Mouse (Mus musculus): ENCODE data around the gene Pop4.
A peak's percentile ranks its signal among the peaks of the same experiment; 100 is the strongest.
"Not testable (repeated sequence)": the region's sequence is repeated elsewhere in the genome, so short reads cannot be mapped to it uniquely, and the experiment has no call there.

Gene Pop4

DNA sequence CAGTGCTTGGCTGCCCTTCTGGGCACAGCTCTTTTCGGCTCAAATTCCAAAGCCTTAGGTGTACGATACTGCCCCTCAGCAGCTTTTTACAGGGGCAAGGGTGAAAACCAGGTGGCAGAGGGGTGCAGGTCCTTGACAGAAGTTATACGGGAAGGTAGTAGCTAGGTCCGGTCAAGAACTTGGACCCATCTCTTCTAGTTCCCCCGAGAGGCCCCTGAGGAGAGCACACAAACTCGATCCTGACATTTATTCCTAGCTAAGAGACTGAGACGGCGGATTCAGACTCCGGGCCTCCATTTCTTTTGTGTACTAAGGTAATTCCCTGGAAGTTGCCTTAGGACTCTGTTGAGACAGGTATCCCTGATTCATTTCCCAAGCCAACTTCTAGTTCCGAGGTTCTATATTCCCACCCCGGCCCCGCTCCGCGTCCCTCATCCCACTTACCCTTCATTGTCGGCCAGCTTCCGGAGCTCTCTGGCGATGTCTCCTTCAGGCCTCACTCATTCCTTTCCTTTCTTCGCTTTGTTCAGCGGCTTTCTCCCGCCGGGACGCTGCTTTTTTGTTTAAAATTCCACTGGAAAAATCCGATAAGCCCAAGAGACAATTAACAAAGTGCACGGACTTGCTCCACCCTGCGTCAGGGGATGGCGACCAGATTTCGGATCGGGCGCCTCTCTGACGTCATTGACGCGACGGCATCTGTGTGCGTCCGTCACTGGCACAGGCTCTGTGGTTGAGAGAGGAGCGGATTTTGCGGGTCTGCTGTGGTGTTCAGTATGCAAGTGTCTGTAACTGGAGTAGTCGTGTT lies at the start of gene Pop4:
Pop4 (minus strand) TSS at position 721 of the 808 bp plus-strand sequence.
- peak; percentile 89 to 91 for DNase-seq (ENCODE audit: low spot score in 2 of 2)

DNA sequence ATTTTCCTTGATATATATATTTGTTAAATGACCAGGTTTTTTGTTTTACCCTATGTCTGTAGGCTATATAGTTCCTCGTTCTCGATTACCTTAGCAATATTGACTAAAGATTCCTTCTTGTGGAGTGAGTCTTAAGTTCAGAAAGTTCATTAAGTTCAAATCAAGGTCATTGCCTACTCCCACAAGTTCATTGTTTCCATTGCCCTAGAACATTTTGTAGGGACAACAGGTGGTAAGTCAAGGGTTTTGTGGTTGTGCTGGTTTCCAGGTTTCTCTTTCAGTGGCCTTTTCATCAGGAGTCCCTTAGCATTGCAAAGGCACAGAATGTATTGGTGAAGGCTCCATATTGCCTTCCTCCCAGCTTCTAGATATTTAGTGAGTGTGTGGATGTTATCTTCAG lies 49.4 kb upstream of the Pop4 start:
- DNase-seq (ENCODE audit: low spot score in 2 of 2), result no peak

DNA sequence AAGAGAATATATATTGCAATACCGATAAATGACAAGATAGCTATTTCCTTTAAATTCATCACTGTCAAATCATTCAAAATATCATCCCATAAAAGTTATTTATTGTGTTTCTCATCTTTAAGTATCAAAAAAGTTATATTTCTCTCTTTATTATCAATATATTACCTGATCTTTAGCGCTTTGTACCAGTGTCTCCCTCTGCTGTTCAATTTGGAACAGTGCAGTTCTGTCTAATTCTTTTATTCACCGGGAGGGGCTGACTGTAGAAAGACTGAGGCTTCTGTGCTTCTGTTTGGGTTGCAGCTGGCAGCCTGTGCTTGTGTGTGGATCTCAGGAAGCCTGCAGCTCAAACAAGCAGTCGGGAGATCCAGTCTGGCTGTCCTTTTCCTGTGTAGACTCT lies 11.0 kb upstream of the Pop4 start:
- not testable (repeated sequence) for DNase-seq (ENCODE audit: low spot score in 2 of 2)

DNA sequence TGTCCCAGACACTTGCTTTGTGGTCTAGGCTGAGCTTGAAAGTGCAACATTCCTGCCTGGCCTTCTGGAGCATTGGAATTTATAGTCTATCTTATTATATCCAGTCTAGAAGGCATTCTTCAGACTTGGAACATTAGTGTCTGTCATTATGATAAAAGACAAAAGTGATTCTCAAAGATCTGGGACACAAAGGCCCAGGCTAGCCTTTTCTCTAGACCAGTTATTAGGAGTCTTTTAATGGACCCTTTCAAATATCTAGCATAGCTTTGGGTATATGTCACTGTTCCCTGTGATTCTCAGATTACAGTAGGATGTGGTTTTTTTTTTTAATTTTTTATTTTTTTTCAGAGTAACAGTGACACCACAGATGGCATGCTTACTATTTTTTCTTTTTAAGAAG lies 1.3 kb upstream of the Pop4 start:
- DNase-seq (ENCODE audit: low spot score in 2 of 2), result no peak

DNA sequence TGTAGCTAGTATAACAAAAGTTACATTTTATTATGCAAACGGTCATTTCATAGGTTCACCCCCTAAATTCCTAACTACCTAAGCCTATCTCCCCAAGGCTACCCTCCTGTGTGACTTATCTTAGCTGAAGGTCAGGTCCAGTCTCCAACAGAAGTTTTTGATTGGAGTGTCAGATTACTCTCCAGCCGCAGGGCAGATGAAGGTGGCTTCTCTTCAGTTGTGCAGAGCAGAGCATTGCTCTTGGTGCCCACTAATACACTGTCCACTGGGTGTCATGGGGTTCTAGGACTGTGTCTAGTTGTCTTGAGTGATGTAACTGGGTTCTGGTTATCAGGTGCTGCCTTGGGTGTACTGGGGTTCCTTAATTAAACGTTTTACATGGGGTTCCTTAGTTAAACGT lies 636 bp upstream of the Pop4 start:
- DNase-seq (ENCODE audit: low spot score in 2 of 2), result no peak

DNA sequence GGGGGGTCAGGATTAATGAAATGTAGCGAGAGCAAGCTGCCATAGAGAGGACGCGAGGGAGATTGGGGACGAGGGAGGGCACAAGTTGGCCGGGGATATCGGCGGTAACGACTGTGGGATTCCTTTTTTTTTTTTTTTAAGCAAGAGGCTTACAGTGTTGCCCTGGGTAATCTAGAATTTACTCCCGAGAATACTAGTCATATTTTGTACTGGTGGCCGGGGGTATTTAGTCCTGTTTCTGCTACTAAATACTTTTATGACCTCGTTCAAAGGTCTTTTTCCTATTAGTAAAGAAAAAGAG lies 238 bp upstream of the Pop4 start:
- DNase-seq (ENCODE audit: low spot score in 2 of 2), result no peak

DNA sequence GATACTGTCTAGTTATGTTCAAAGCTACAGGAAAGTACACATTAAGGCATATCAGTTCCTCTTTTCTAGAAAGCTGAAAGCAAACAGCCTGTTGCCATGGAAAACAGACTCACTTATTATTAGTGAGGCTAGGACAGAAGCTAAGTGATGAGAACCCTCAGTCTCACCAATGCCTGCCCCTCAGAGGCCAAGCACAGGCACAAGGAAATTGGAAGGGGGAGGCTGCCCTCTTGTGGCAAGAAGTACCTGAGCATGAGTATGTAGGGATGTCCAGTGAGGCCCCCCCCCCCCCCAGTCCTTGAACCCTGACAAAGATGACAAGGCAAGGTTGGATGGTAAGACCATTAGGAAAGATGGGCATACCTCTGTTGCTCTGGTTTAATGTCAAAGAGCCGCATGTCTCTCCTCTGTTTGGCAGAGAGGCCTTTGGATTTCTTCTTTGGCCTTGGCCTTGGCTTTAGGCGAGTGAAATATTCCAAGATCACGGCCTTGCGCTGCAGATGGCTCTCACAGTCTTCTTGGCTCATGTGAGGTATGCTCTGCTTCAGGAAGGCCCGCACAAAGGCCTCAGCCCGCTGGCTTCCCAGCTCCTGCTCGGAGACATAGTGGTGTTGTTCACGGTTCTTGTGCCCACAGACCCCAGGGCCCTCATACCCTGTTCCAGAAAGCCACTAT lies 4.1 kb downstream of the Pop4 start:
- DNase-seq (ENCODE audit: low spot score in 2 of 2), result no peak

DNA sequence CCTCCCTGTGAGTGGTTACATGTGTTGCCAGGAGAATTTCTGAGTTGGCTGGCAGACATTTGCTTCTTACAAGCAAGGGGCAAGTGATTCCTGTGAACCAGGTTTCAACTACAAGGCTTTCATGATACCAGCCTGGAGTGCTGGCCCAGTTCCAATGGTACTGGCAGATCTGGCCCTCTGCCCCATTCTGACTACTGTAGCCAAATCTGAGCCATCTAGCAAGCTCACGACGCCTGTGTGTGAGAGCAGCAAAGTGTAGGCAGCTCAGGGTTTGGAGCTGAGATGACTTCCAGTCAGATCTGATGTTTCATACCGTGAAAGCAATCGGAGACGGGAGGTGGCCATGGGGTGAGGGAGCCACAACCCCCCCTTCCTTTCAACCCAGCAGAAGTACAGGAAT lies 8.8 kb downstream of the Pop4 start:
- DNase-seq (ENCODE audit: low spot score in 2 of 2), result no peak

DNA sequence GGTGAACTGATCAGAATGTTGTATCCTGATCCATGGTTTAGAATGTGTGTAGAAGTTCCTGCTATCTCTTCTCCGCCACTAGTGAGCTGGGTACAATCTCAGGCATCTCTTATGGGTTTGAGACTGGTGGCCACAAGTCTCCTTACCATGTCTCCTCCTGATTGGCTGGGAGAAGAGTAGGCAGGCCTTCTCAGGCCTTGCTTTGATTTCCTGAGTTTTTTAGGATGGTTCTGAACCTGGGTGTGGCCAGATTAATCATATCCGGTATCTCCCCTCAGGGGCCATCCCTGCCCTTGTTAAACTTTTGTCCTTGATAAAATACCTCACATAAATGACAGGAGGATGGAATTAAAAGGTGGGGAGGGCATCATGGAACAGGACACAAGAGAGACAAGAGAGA lies 11.6 kb downstream of the Pop4 start:
- no peak for DNase-seq (ENCODE audit: low spot score in 2 of 2)

DNA sequence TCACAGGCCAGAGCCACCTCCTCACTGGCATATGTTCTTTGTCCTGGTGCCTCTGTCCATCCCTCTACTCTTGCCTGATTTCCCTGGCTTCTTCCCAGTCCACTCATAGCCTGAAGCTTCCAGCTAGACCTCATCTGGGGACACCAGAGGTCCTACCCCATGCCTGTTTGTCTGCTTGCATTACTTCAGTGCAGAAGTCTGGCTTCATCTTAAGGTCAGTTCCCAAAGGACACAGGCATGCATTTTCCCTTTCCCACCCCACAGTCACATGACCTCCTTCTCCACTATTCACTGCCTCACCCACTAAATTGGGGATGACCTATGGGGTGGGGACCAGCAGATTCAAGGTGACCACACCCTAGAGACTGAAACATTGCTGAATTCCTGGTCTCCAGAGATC lies 17.8 kb downstream of the Pop4 start:
- no peak for DNase-seq (ENCODE audit: low spot score in 2 of 2)

DNA sequence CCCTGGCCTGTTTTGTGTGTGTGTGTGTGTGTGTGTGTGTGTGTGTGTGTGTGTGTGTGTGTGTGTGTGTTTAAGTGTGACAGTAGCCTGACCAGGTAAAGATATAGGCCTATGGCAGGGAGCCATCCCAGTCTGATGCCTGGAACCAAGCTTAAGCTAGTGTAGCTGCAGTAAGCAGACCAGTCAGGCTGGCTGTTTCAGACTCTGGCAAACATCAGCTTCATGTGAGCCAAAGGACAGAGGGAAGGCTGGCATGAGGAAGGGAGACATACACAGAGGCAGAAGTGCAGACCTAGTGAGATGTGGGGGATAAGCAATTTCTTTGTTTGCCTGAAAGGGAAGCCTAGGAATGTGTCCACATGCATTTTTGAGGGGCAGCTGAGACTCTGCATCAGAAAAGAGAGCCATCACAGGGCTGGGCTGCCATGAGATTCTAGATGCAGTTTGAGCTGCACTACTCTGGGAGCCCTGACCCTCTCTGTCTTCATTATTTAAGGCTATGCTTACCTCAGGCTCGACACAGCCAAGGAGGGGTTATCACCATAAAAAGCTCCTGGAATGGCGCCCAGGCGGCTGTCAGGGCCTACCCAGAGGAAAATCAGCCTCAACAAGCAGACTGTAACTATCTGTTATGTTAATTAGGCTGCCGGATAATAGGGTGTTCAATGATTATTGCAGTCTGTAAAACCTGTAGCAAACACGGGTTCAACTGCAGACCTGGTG lies 19.6 kb downstream of the Pop4 start:
- peak in 1 of 2 experiments; percentile 12 for DNase-seq (ENCODE audit: low spot score in 2 of 2)

DNA sequence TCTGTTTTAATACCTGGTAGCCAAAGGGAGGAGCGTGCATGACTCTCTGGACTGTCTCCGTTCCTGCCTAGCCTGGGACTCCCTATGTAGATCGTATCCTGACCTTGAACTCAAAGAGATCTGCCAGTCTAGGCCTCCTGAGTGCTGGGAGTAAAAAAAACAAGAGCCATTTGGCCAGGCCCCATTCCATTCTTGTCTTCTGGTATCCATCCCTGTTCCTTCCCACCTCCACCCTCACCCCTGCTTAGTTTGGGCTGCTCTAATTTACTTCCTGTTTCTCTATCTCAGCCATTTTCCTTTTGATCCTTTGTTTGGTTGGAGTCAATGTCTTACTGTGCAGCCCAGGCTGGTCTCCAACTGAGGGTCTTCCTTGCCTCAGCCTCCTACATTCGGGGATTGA lies 28.8 kb downstream of the Pop4 start:
- DNase-seq (ENCODE audit: low spot score in 2 of 2), result no peak

DNA sequence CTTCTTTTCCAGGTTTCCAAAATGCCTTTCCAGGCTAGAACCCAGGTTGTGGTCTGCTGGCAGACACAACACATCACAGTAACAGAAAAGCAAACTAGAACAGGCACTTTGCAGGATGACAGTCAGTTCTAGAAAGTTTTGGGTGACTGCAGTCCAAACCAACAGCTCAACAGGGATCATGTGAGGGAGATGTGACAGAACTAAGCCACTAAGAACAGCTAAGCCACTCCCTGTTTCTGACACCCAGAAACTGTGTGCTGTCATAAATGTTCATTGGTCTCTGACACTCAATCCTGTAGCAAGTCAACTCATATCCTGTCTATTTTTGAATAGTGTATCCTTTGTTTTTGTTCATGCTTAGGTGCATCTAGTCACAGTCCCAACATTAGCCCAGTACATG lies 34.1 kb downstream of the Pop4 start:
- DNase-seq (ENCODE audit: low spot score in 2 of 2), result no peak

DNA sequence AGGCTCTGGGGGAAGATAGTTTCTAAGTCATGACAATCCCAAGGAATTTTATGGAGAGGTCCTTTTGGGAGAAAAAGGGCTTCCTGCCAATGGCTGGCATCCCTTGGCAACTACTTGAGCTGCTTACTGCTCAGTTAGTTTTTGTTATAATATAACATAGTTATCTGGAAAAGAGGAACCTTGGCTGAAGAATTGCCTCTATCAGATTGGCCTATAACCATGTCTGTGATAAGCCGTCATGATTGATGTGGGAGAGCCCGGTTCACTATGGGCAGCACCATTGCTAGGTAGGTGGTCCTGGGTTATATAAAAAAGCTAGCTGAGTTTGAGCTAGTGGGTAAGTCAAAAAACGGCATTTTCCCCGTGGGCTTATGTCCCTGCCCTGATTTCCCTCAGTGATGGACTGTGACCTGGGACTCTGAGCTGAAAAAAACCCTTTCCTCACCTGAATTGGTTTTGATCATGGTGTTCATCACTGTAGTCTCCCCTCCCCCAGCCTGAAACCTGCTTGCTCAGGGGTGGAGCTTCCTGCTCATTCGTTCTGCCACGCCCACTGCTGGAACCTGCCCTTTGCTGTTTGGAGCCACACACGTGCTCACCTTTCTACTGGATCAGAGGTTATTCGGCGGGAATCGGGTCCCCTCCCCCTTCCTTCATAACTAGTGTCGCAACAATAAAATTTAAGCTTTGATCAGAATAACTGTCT lies 34.7 kb downstream of the Pop4 start:
- DNase-seq (ENCODE audit: low spot score in 2 of 2), result no peak

DNA sequence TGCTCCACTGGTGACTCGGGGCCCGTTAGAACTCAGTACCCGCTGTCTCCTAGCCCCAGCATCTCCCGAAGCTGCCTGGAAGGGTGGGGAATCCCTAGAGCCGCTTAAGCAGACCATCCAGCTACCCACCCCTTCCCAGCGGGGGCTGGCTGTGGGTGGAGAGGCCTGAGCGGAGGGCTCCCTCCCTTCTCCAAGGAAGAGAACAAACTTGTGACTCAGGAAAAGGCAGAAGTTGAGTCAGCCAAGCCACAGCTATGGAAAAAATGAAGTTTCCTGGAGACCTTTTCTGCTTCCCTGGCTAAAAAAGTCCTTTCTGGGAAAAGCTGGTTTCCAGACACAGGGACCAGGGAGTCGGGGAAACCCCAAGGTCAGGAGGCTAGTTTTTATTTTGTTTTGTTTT lies 40.9 kb downstream of the Pop4 start:
- no peak for DNase-seq (ENCODE audit: low spot score in 2 of 2)

DNA sequence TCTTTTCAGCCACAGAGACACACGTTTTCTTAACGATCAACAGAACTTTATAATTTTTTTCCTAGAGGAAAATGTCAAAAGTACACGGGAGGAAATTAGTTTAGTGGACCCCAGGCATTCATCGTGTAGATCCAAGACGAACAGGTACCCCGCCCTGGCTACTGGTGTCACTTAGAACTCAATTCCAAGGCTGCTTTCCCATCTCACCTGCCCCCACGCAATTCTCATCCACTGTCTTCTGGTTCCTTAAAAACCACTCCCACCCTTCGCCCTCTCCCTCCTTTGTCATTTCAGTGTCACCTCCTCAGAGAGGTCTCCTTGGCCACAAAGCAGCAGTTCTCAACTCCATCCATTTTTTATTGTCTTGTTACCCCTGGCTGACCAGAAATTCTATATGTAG lies 42.9 kb downstream of the Pop4 start:
- no peak for DNase-seq (ENCODE audit: low spot score in 2 of 2)

DNA sequence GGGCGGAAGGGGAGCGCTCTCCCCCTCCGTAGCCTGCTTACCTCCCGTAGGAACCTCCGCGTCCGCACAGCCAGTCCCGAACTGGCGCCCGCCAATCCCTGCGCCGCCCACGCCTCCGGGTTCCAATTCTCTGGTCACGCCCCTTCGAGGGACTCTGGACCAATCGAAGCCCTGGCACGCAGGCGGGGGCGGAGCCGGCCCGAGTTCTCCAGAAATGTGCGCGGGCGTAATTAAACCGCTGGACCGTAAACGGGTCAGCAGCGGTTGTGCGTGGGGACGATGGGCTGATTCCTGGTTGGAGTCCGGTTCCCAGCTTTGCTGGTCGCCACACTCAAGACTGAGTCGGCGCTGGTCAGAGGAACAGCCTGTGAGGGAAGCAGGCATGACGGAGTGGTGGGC lies 43.3 kb downstream of the Pop4 start, which contains the start of gene Plekhf1:
Plekhf1 (minus strand) TSS at position 117 of the 399 bp plus-strand sequence.
- DNase-seq (ENCODE audit: low spot score in 2 of 2), result peak; percentile 68 to 74

DNA sequence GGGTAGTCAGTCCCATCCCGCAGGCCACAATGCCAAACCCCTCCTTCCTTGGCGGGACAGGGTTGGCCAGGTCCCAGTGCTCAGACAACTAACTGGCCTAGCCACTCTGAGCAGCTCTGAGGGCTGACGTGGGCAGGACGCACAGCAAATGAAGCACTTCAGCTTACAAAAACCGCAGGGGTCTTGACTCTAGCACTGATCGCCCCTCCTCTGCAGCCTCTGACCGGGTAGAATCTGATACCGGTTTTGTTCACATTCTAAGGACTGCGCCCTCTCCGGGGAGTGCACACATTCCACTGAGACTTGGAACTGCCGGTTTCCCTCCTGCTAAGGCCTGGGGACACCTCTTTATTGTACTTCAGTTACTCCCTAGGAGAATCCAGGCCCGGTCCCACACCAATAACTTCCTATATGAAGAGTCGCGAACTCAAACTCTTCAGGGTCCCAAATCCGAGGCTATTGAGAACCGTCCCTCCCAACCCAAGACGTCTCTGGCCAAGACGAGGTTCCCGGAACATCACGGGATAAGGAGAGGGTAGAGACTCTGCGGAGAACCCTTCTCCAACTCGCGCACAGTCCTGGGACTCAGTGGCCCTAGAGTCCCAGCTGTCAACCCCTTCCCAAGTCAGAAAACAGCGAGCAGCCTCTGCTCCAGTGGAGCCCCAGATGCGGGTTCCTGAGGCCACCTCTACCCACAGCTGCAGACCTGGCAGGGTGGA lies 43.9 kb downstream of the Pop4 start:
- no peak for DNase-seq (ENCODE audit: low spot score in 2 of 2)

DNA sequence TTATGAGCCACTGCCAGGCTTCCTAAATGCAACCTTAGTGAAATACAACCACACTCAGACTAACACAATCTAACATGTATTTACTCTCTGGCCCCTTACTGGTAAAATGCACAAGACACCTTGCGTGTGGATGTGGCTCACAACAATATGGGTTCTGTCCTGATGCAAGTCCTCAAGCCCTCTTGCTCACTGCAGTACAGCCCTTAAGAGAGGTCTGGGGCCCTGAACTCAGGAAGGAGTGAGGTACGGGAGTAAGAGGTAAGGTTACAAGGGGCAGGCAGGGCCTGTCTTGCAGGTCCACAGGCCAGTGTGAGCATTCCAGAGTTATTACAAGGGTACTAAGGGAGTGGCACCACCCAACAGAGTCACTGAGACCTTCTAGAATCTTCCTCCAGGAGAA lies 45.0 kb downstream of the Pop4 start:
- DNase-seq (ENCODE audit: low spot score in 2 of 2), result no peak

DNA sequence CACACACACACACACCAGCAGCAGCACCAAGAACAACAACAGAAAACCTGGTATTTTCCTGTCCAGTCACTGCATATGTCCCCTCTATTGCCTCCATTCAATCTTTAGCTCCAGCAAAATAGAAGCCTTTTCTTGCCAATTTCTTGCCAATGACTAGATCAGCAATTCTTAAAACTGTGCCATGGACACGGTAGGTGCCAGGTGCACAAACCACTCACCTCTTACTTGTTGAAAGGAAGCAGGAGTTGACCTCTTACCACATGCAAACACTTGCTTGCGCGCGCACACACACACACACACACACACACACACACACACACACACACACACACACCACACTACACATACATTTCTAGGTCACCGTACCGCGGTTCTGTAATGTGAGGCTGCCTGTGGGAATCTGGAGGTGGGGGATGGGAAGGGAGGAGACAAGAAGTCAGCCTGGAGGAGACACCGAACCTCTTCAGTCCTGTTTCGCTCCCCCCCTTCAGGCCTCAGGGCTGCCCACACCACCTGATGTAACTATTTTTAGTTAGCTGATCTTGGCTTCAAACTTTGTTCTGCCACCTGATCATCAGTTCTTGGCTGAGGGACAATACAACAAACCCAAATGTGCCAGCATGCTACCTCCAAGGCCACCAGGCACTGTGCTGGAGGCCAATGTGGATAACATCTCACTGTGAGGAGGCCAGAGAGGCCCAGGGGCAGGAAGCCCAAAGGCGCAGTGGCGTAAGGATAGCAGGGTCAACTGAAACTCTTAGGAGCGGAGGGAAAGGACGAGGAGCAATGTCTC lies 46.5 kb downstream of the Pop4 start:
- no peak for DNase-seq (ENCODE audit: low spot score in 2 of 2)

DNA sequence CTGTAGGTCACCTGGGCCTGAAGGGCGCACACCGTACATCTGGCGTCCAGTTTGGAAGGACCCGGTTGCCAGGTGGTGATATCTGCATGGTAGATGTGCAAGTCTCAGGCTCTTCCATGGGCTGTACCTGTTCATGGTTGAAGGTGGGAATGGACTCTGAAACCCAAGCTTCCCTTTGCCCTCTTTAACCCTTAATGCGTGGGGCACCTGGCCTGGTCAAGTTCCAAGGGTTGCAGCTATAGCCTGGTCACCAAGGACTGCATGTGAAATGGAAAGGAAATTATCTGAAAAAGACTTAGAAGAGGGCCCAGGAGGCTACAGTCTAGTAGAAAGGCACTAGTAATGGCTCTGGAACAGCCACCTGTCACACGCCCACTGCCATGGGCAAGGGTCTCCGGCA lies 50.4 kb downstream of the Pop4 start:
- DNase-seq (ENCODE audit: low spot score in 2 of 2), result no peak

Measured in frontal cortex, postnatal 14 days (tissue).